Mouse (Mus musculus) midbrain, postnatal 0 days (tissue): ENCODE results near the gene Plagl2. TPM values are rescaled to one million over a fixed set of nuclear protein-coding genes. Genes with fewer than 3 reads are reported as not detected.
"Not testable (repeated sequence)": the region's sequence is repeated elsewhere in the genome, so short reads cannot be mapped to it uniquely, and the experiment has no call there.

Source experiments
- ATAC-seq: fragments of 200-750 bp; cut with Nextera tagmentation; 2 replicates; pipeline ENCODE4 v1.8.0; 2017; ENCODE audit warnings: moderate number of reproducible peaks, mild to moderate bottlenecking, moderate TSS enrichment, moderate library complexity; ENCODE audit not compliant: low FRiP score
- DNase-seq: peaks from one replicate; pipeline ENCODE4 v3.0.0-alpha.2; 2015; ENCODE audit warnings: low spot score
- H3K27ac ChIP-seq: fragments of 300-500 bp; sonication (generic); 2 replicates; pipeline ENCODE4 v1.5.1; 2014; ENCODE audit warnings: low read depth, mild to moderate bottlenecking, low read length, mixed read lengths
- H3K27me3 ChIP-seq: fragments of 300-500 bp; sonication (generic); 2 replicates; pipeline ENCODE4 v1.6.1; 2014; ENCODE audit warnings: low read length, control low read depth, mixed read lengths; ENCODE audit not compliant: insufficient read depth
- H3K36me3 ChIP-seq: fragments of 300-500 bp; sonication (generic); 2 replicates; pipeline ENCODE4 v1.6.1; 2014; ENCODE audit warnings: low read length, control low read depth, mixed read lengths; ENCODE audit not compliant: insufficient read depth
- H3K4me1 ChIP-seq: fragments of 300-500 bp; sonication (generic); 2 replicates; pipeline ENCODE4 v1.6.1; 2014; ENCODE audit warnings: mild to moderate bottlenecking, control low read depth, antibody characterized with exemption, low read length, mixed read lengths; ENCODE audit not compliant: insufficient read depth
- H3K4me2 ChIP-seq: fragments of 300-500 bp; sonication (generic); 2 replicates; pipeline ENCODE4 v1.6.1; 2014; ENCODE audit warnings: low read depth, mild to moderate bottlenecking, low read length, mixed read lengths; ENCODE audit not compliant: poor library complexity, severe bottlenecking
- H3K4me3 ChIP-seq: fragments of 300-500 bp; sonication (generic); 2 replicates; pipeline ENCODE4 v1.5.1; 2014; ENCODE audit warnings: low read depth, mild to moderate bottlenecking, low read length, moderate library complexity
- H3K9ac ChIP-seq: fragments of 300-500 bp; sonication (generic); replicated peaks from 2 replicates; pipeline ENCODE4 v1.6.1; 2014; ENCODE audit warnings: mild to moderate bottlenecking, low read length, moderate library complexity, mixed read lengths; ENCODE audit not compliant: poor library complexity, severe bottlenecking
- H3K9me3 ChIP-seq: fragments of 300-500 bp; sonication (generic); 2 replicates; pipeline ENCODE4 v1.6.1; 2016; ENCODE audit warnings: low read length, control low read depth
- CTCF ChIP-seq: IDR thresholded peaks from 2 replicates; pipeline ENCODE4 v1.5.1; 2016; ENCODE audit warnings: antibody characterized with exemption, mild to moderate bottlenecking
- WGBS: fragments of 180-500 bp; shearing (Covaris S2); extraction: QIAGEN DNeasy Blood & Tissue Kit; methylation state at CpG from one replicate; pipeline ENCODE4 v1.1.7; 2014; 5-methylcytosine and 5-hydroxymethylcytosine counted together
- polyA plus RNA-seq: library from polyadenylated mRNA; unstranded; fragments of >200 nt; fragmentation: Nextera tagmentation; extraction: Ambion mirVana; gene quantifications from 2 replicates; pipeline ENCODE4 v1.2.1, GENCODE M21; 2015
- total RNA-seq: library from RNA; depleted of rRNA; stranded (reverse); fragments of >200 nt; gene quantifications from 2 replicates; pipeline ENCODE4 v1.2.3, GENCODE M21; 2014

Plagl2 gene
- total and polyA plus RNA-seq, 2 experiments from 2014 or later = 2.9 to 7.0 TPM

- H3K4me1 ChIP-seq = no peaks in the 10 kb centered on the region
- H3K9me3 ChIP-seq = no peaks in the 10 kb centered on the region
- DNase-seq (no peak), ATAC-seq (no peak)
- no peak for TF ChIP-seq CTCF
- no peaks in the 10 kb centered on the region for H3K27me3 ChIP-seq
- WGBS = 93% methylated on average over 8 of the region's 8 CpGs
- no peak overlapping the region for H3K27ac ChIP-seq
- no peak overlapping the region for H3K4me3 ChIP-seq
- no peak overlapping the region for H3K4me2 ChIP-seq
- no peak overlapping the region for H3K9ac ChIP-seq
- H3K36me3 ChIP-seq = no peaks in the 10 kb centered on the region
Observed at GRCm38 (mm10) chr2:153276440-153276839, 35.2 kb upstream of the Plagl2 start.

- H3K4me1 ChIP-seq, ATAC-seq, H3K27me3 ChIP-seq, H3K9ac ChIP-seq, H3K4me2 ChIP-seq, H3K9me3 ChIP-seq, H3K36me3 ChIP-seq, DNase-seq, H3K4me3 ChIP-seq, H3K27ac ChIP-seq: not testable (repeated sequence)
- 83% methylated on average over 3 of the region's 3 CpGs for WGBS
Observed at GRCm38 (mm10) chr2:153275577-153275976, 34.4 kb upstream of the Plagl2 start.

GRCm38 (mm10) chr2:153274919-153275247 is 33.7 kb upstream of the Plagl2 start:
- no peaks in the 10 kb centered on the region for H3K27me3 ChIP-seq

GRCm38 (mm10) chr2:153274200-153274918 is 33.1 kb upstream of the Plagl2 start:
- ATAC-seq, H3K9me3 ChIP-seq, H3K4me1 ChIP-seq, H3K27ac ChIP-seq, DNase-seq, H3K36me3 ChIP-seq, H3K4me3 ChIP-seq, H3K27me3 ChIP-seq, H3K9ac ChIP-seq, H3K4me2 ChIP-seq: not testable (repeated sequence)
- 71% methylated on average over 6 of the region's 6 CpGs for WGBS

More at GRCm38 (mm10) chr2:153274919-153275247, 33.7 kb upstream of the Plagl2 start:
- Histone ChIP-seq H3K4me2 (no peak overlapping the region), H3K36me3 (no peaks in the 10 kb centered on the region), H3K9me3 (no peaks in the 10 kb centered on the region), H3K4me3 (no peak overlapping the region), H3K9ac (no peak overlapping the region), H3K4me1 (no peaks in the 10 kb centered on the region), H3K27ac (no peak overlapping the region)
- TF ChIP-seq CTCF = no peak
- no peak for ATAC-seq
- 80% methylated on average over 6 of the region's 6 CpGs for WGBS
- DNase-seq = no peak

GRCm38 (mm10) chr2:153270231-153270915 is 29.1 kb upstream of the Plagl2 start:
- not testable (repeated sequence) for H3K27me3 ChIP-seq, H3K4me3 ChIP-seq, ATAC-seq, H3K27ac ChIP-seq, H3K4me2 ChIP-seq, DNase-seq, H3K9ac ChIP-seq, H3K4me1 ChIP-seq, H3K9me3 ChIP-seq
- H3K36me3 ChIP-seq = peaks cover 20% of the 10 kb centered on the region
- 67% methylated on average over 8 of the region's 8 CpGs for WGBS

DNA sequence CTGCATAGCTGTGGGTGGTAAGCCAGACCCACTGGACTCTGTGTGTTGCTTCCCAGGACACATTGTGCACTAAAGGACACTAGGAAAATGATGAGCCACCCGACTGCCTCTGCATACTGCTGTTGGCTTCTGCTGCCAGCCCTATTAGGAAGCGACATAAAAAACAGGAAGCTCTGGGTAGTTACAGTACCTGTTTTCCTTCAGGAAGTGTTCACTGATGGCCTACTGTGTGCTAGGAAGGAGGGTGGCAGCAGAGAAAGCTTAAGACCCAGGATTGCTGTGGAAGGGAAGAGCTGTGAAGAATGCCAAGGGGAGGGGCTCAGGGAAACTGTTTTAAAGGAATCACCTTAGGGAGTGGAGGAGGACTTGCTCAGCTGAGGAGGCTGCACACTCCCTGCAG is 26.1 kb upstream of the Plagl2 start:
- H3K4me2 ChIP-seq = no peak overlapping the region
- no peaks in the 10 kb centered on the region for H3K9me3 ChIP-seq
- no peak for TF ChIP-seq CTCF
- no peaks in the 10 kb centered on the region for H3K4me1 ChIP-seq
- 87% methylated on average over 2 of the region's 2 CpGs for WGBS
- no peak overlapping the region for H3K4me3 ChIP-seq
- H3K27me3 ChIP-seq = no peaks in the 10 kb centered on the region
- peaks cover 42% of the 10 kb centered on the region for H3K36me3 ChIP-seq
- DNase-seq (no peak), ATAC-seq (no peak)
- no peak overlapping the region for H3K9ac ChIP-seq
- no peak overlapping the region for H3K27ac ChIP-seq
